Mouse (Mus musculus): ENCODE measurements around the gene Kansl1l.

GRCm38 (mm10) chr1:66838184-66839042, 21.1 kb upstream of the Kansl1l start:
- TF ChIP-seq EP300 (IDR thresholded peaks at IDR 0.05; ENCODE audit: low read depth in 1 of 2, low read length in 2 of 2) (no peak), POLR2A (IDR thresholded peaks at IDR 0.05; ENCODE audit: control insufficient read depth in 1 of 2, insufficient read depth in 1 of 2, low read depth in 1 of 2, low read length in 2 of 2, poor library complexity in 1 of 2) (no peak), USF1 (IDR thresholded peaks at IDR 0.05; ENCODE audit: low read depth, low read length) (no peak), ZC3H11A (IDR thresholded peaks at IDR 0.05; ENCODE audit: low read depth, low read length) (peak; percentile 86), CTCF (IDR thresholded peaks at IDR 0.05 in 2 of 3, conservative IDR thresholded peaks at IDR 0.05 in 1 of 3; ENCODE audit: control insufficient read depth in 1 of 3, insufficient read depth in 1 of 3, low read depth in 2 of 3, low read length in 3 of 3, poor library complexity in 1 of 3, severe bottlenecking in 1 of 3) (peak; percentile 65 to 82 (median 77))

Measured in MEL (cell line).